Mouse (Mus musculus) cerebellum, adult 9-11 months (tissue): ENCODE measurements around the gene Chfr.

ENCODE experiments used
- DNase-seq: peaks from one replicate; pipeline ENCODE4 v3.0.0; 2022

Gene Chfr

DNA sequence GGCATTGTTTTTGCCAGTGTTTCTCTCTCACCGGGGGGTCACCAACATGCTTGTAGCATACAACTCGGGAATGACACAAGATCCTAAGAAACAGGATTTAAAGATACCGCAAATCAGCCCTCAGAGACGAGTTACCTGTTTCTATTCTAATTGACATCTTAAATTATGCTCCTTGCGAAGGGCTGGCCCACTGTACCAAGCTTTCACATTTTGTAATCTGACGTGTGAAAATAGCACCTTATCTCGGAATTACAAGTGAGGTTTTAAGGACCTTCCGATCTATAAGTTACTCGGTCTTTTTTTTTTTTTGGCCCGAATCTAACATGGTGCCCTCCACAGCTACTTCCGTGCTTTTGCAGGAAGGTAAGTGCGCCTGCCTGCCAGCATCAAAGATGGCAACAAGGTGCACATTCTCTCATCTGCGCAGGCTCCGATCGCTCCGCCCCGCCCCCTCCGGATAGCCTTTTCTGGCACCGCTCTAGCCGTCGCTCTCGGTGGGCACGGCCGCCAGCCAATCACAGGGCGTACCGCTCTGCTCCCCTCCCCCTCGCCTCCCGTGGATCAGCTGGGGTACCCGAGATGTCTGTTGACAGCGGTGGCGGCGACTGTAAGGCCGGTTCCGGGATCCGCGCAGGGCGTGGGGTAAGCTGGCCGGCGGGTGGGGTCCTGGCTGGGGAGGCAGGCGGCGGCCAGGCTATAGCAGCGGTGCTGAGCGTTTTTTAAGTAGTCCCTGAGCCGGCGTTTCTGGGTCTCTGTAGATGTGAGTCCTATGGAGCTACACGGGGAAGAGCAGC, at the start of gene Chfr:
Gene Chfr (plus strand): TSS at position 550 of the 794 bp plus-strand sequence.
- peak; percentile 99 for DNase-seq

DNA sequence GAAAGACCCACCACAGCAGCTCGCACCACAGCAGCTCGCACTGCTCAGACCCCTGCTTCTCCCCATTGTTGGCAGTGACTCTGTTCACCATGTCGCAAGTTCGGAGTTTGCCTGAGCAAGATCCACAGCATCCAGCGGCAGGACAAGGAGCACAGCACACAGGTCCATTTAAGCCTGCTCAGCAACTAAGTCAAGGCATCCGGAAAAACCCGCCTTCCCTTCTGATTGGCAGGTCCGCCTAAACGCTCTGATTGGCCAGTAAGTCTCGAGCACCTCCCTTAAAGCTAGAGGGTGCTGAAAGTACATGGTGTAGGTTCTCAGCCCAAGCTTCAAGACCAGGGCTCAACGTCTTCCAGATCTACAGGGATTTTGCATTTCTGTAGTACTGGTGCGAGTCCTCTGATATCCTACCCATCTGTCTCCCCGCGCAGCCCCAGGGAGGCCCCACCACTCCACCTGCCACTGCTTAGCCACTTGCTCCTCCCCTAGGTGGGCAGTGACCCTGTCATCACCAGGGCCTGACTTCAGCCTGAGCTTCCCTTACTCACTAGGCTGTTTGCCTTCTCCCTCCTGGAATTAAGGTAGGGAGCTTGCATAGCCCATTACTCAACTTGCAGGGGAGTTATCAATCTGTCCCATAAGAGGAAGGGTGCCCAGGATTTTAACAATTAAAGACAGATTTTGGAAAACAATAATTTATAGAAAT, 49.3 kb upstream of the Chfr start:
- no peak for DNase-seq

- no peak for DNase-seq
Observed at GRCm38 (mm10) chr5:110091546-110091945, 44.1 kb upstream of the Chfr start.

GRCm38 (mm10) chr5:110094030-110094846, 41.4 kb upstream of the Chfr start, which contains the start of gene Gm35315:
Gene Gm35315, minus strand, starts transcription at chr5:110094420.
- peak; percentile 93 for DNase-seq

- DNase-seq = no peak
Observed at GRCm38 (mm10) chr5:110094847-110095213, 40.8 kb upstream of the Chfr start.

DNA sequence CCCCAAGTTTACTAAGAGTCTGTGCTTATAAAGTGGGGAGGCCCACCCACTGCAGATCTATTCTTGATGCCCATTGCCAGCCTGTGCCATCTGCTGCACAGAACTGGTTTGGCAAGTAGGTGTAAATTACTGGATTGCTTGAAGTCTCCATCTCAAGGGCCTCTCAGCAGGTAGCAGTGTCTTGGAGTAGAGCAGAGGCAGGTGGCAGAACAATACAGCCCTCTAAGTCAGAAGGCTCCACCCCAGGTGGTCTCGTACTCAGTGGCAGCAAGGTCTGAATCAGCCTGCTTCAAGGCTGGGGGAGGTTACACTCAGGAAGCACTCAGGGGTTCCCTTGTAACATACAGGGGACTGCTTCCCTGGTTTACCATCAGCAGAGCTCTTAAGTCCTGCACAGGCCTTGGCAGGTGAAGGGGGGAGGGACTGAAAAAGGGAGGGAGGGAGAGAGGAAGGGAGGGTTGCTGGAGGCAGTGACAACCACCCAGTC, 36.6 kb upstream of the Chfr start:
- DNase-seq = peak; percentile 52

DNA sequence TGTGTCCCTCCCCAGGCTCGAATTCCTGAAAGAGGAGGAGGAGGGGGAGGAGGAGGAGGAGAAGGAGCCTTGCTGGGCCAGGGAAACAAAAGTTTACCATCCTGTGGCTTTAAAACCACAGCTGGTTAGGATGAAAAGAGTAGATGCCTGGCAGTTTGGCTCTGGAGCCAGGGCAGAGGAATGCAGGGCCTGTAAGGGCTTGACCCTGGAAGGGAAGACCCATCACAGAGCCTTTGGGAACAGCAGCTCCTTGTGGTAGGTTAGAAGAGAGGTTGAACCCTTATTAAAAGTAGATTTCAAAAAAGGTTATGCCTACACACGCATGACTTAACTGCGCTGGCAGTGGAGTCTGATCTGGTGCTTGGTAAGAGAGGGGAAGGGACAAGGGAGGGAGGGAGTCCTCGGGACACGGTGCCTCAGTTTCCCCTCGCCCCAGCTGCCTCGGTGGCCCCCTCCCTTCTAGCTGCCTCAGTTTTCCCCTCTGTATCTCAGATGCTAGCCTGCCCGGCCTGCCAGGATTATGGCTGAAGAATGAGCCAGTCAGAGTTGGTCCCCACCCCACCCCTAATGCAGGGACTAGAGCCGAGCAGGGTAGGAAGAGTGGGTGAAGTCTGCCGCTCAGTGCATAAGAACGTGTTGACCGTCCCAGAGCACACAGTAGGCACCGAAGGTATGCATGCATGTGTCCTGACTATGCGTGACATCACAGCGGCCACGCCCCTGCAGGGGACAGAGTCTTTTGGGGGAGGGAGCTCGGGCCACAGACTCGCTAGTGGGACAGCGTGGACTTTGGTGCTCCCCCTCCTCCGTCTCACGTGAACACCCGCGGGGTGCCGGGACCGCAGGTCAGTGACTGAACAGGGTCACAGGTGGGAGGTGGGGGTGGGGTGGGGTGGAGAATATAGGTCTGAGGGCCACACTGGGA, 35.7 kb upstream of the Chfr start, which contains the start of gene Plcxd1:
Gene Plcxd1 (plus strand): TSS at position 314 of the 925 bp plus-strand sequence.
- DNase-seq = peak; percentile 71

DNA sequence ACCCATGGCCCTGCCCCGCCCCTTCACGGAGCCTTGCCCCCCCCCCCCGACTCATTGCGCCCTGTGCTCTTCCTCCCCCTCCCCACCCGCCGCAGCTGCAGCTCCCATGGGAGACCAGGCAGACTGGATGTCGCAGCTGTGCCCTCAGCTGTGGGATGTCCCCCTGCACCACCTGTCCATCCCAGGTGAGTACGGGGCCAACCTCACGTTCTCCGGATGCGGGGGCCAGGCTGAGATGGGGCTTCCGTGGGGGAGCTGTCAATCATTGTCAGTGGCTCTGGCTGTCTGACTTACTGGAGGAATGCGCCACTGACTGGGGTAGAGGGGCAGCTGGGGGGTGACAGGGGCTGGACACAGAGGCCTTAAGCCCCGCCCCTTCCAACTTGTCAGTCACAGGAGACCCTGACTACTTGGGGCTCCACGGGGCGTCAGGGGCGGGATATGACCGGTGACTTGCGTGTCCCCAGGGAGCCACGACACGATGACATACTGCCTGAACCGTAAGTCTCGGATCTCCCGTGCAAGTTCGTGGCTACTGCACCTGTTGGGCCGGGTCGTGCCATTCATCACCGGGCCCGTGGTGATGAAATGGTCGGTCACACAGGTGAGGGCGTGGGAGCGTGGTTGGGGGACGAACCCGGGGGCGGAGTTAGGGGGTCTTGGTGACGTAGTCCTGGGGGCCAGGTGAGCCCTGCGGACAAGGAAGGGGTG, 34.6 kb upstream of the Chfr start:
- DNase-seq = peak; percentile 78

- peak; percentile 85 for DNase-seq
Observed at GRCm38 (mm10) chr5:110101716-110102347, 33.8 kb upstream of the Chfr start.

GRCm38 (mm10) chr5:110102429-110102828, 33.2 kb upstream of the Chfr start:
- DNase-seq = no peak

GRCm38 (mm10) chr5:110102853-110103625, 32.6 kb upstream of the Chfr start:
- DNase-seq = peak; percentile 55

- peak; percentile 61 for DNase-seq
Observed at GRCm38 (mm10) chr5:110103901-110104615, 31.6 kb upstream of the Chfr start.

DNA sequence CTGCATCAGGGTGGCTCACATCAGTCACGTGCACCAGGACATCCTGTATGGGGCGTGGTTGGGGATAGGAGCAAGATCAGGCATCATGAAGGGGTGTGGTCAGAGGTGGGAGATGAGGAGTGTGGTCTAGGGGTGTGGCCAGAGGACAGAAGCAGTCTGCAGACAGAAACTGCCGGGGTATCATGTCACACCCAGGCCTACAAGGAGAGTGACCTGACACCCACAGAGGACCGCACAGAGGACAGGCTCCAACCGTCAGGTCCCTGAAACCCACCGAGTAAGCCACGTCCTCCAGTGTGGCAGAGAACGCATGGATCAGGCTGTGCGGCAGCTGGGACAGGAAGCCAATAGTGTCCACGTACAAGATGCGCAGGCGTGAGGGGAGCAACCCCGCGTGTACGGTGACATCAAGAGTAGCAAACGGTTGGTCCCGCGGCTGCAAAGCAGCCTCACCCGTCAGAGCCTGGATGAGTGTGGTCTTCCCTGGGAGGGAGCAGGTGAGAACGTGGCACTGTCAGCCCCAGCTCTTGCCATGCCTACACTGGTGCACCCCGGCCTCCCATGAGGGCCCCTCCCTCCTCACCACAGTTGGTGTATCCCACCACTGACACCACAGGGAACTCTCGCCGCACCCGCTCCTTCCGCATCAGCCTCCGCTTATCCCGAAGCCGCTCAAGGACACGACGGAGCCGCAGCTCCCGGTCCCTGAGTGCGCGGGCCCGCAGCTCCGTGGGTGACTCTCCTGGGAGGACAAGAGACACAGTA, 30.8 kb upstream of the Chfr start:
- DNase-seq = peak; percentile 65

DNA sequence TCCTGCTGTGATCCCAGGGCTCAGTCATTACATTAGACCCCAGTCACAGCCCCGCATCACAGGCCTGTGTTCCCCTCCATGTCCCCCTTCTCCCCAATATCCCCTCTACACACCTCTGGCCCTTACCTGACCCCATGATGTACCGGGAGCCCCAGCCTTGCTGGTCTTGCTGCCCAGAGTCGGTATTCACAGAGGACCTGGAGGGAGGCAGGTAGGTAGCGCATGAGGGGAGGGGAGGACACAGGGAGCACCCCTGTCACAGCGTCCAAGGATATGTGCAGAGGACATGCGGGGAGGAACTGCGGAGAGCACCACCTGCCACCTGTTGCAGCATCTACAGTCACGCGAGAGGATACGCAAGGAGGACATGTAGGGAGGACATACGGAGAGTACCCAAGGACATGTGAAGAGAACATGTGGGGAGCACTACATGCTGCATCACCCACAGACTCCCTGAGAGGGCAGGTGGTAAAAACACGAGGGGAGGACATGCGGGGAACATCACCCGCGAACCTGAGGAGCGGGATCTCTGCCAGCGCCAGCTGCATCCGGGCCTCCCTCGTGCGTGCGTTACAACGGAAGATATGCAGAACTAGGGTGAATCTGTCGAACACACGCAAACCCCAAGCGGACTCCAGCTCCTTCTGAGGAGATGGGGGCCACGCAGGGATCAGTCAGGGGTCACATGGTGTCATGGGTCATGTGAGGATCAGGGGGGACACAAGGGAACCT, 29.3 kb upstream of the Chfr start:
- DNase-seq = peak; percentile 75

DNA sequence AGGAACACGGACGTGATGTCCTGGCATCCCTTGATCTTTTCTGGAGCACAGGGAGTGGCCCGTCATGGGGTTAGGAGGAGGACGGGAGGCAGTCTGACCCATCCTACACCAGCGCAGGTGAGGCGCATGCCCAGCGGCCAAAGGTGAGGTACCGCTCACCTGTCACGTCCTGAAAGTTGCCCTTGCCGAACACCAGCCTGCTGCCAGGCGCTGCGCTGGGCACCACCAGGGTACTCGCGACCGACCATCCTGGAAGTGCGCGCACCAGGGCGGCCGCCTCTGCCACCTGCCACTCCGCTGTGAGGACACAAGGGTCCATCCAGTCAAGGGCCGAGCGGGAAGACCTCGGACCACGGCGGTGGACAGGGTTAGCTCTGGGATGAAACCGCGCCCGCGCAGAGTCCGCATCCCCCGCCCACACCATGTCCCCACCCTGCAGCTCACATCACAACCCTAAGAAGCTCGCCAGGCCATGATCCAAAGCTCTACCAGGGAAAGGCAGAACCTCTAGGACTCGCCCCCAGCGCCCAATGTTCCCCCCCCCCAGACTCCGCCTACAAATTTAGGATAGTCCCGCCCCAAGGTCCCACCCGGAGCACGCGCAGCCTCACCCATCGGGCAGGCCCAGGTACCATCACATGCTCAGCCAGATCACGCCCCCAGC, 28.6 kb upstream of the Chfr start:
- peak; percentile 82 for DNase-seq

- DNase-seq = peak; percentile 97
Observed at GRCm38 (mm10) chr5:110107581-110108304, 27.9 kb upstream of the Chfr start, which contains the start of gene Gtpbp6. Gene Gtpbp6, minus strand, starts transcription at chr5:110108197.
